Comparison of ENCODE assay signal across 13 mouse cellular contexts in the genomic region with DNA sequence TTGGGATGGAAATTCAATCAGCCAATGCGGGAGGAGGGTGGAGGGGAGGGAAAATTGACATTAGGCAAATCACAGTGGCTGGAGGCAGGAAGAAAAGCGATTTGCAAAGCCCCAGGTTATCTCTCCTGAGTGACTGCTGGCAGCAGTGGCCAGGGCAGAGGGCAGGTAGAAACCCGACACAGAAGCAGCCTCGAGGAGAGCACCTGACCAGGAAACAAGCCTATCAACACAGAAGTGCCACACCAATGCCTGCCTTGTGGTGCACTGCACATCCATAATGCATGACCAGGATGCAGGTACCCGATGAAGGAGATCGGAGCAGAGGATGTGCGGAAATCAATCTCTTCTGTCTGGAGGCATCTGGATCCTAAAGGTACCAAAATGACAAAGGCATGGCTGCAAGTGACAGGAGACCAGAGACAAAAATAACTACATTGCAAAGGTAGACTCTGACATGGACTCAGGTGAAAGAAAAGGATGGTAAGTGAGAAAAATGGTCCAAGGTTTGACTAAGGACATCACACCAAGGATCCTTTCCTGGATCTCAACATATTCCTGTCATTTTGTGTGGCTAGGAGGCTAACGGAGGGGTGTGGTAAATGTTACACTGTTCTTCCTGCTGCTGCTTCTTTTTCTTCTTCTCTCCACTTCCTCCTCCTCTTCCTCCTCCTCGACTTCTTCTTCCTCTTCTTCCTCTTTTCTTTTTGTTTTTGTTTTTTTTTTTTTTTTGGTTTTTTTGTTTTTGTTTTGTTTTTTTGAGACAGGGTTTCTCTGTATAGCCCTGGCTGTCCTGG.
"Had no signal": no experiment of that assay in that cellular context is flagged by ENCODE, and none has a peak within 500 bp of the region (broad histone marks: within the 10 kb centered on the region; RNA-seq: fewer than 3 reads in every experiment).

No protein-coding gene starts in this region.

- H3K4me3 ChIP-seq: kidney, embryonic 15.5 days; left cerebral cortex, adult 2 months; limb, embryonic 15.5 days; liver, embryonic 12.5 days; midbrain, embryonic 12.5 days; myocyte; neural tube, embryonic 15.5 days had no signal

- H3K36me3 ChIP-seq: kidney, embryonic 15.5 days; limb, embryonic 15.5 days; liver, embryonic 12.5 days; midbrain, embryonic 12.5 days; neural tube, embryonic 15.5 days had no signal

- H3K27ac ChIP-seq: kidney, embryonic 15.5 days; left cerebral cortex, adult 2 months; liver, embryonic 12.5 days; midbrain, embryonic 12.5 days; neural tube, embryonic 15.5 days had no signal

- H3K4me1 ChIP-seq: midbrain, embryonic 12.5 days had no signal

- DNase-seq: kidney, postnatal 14 days; lung, embryonic 14.5 days; lung, postnatal 10 days; lung, postnatal 4 days; thymus, adult 18-20 months; thymus, postnatal 14 days had no signal

- ATAC-seq: liver, embryonic 12.5 days had no signal

- H3K9me3 ChIP-seq: kidney, embryonic 15.5 days; limb, embryonic 15.5 days; liver, embryonic 12.5 days; midbrain, embryonic 12.5 days; neural tube, embryonic 15.5 days had no signal

- H3K4me2 ChIP-seq: kidney, embryonic 15.5 days; limb, embryonic 15.5 days; liver, embryonic 12.5 days; lung, embryonic 14.5 days; midbrain, embryonic 12.5 days; neural tube, embryonic 15.5 days had no signal

- H3K27me3 ChIP-seq: kidney, embryonic 15.5 days; limb, embryonic 15.5 days; midbrain, embryonic 12.5 days; neural tube, embryonic 15.5 days had no signal

- H3K9ac ChIP-seq: kidney, embryonic 15.5 days; limb, embryonic 15.5 days; liver, embryonic 12.5 days; lung, embryonic 14.5 days; midbrain, embryonic 12.5 days; neural tube, embryonic 15.5 days had no signal
